Mouse (Mus musculus): ENCODE results near the gene Dbt. TPM values are rescaled to one million over a fixed set of nuclear protein-coding genes. Genes with fewer than 3 reads are reported as not detected.
A peak's percentile ranks its signal among the peaks of the same experiment; 100 is the strongest.

The Dbt gene
- polyA plus RNA-seq, 1 experiment from 2014 or later: 16.7 TPM

DNA sequence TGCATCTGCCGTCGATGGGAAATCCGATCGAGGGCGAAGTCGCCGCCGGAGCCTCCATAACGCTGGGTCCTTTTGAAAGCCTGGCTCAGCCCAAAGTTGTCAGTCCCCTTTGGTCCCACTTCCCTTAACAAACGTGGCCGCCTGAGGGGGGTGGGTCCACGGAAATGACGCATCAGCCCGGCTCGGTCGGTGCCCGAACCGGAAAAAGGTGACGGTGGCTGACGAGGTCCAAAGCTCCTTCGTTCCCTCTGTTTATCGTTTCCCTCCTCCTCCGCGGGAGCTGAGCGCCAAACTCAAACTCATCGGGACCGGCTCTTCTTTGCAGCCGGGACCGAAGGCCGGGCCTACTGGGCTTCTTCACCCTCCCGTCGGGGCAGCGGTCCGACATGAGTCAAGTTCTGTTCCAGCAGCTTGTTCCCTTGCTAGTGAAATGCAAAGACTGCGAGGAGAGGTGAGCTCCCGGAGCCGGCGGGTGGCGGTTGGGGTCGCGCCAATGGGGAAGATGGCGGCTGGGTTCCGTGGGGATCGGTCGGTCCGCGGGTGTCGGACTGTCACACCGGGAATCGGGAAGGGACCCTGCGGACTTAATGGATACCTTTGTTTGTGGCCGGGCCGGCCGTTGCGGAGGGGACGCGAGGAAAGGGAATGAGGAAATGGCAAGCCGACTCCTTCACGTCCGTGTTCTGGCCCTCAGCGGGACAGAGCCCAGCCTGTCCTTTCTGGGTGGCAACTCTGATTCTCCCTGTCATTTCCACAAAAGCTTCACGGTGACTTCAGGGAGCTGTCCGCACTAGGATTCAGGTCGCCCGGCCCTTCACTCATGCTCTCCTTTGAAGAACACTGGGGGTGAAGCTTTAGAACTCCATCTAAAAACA, 82.1 kb downstream of the Dbt start, which contains the start of gene Sass6:
TSS of gene Sass6 (plus strand) at position 255 of the 875 bp plus-strand sequence.
- Histone ChIP-seq H3K27ac (ENCODE audit: low read length) (peak within 1 kb of the TSS; percentile 64), H3K4me2 (replicated peaks; ENCODE audit: low read depth, low read length) (peak within 1 kb of the TSS; percentile 74), H3K4me3 (ENCODE audit: low read depth, low read length) (peak within 1 kb of the TSS; percentile 61), H3K36me3 (ENCODE audit: control insufficient read depth, insufficient read depth, low read length) (peaks cover 14% of the 10 kb centered on the region), H3K9me3 (ENCODE audit: control insufficient read depth, low read depth, low read length) (no peaks in the 10 kb centered on the region), H3K27me3 (ENCODE audit: control insufficient read depth, insufficient read depth, low read length) (no peaks in the 10 kb centered on the region), H3K9ac (replicated peaks; ENCODE audit: low read depth, low read length) (peak within 1 kb of the TSS; percentile 59), H3K4me1 (ENCODE audit: control insufficient read depth, insufficient read depth, low read length) (peaks cover 7% of the 10 kb centered on the region; the same call in 1 of the 2 replicates)
- under 1% methylated on average over 65 of the region's 65 CpGs for WGBS
- ATAC-seq (ENCODE audit: insufficient number of reproducible peaks, insufficient read depth, low FRiP score, low read depth): peak; percentile 96

DNA sequence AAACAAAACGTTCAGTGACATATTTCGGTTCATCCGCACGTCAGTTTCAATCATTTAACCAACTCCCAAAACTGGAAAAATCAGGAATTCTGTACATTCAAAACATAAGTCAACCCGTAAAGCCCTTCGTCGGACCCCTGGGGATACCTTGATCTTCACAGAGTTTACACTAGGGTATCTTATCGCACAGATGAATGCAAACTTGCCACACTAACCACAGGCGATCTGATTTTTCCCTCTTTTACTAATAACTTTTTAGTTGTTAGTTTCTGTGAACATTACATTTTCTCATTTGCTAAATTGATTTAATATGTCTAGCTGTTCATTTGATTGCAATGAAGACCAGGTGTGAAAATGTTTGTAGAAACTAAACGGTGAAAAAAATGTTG, 82.7 kb downstream of the Dbt start:
- Histone ChIP-seq H3K9me3 (ENCODE audit: control insufficient read depth, low read depth, low read length) (no peaks in the 10 kb centered on the region), H3K4me1 (ENCODE audit: control insufficient read depth, insufficient read depth, low read length) (peaks cover 7% of the 10 kb centered on the region; the same call in 1 of the 2 replicates), H3K4me3 (ENCODE audit: low read depth, low read length) (peak overlapping the region; percentile 61), H3K27ac (ENCODE audit: low read length) (no peak overlapping the region; the same call in 1 of the 2 replicates), H3K4me2 (replicated peaks; ENCODE audit: low read depth, low read length) (peak overlapping the region; percentile 74), H3K27me3 (ENCODE audit: control insufficient read depth, insufficient read depth, low read length) (no peaks in the 10 kb centered on the region), H3K9ac (replicated peaks; ENCODE audit: low read depth, low read length) (peak overlapping the region; percentile 55), H3K36me3 (ENCODE audit: control insufficient read depth, insufficient read depth, low read length) (peaks cover 8% of the 10 kb centered on the region)
- ATAC-seq (ENCODE audit: insufficient number of reproducible peaks, insufficient read depth, low FRiP score, low read depth): no peak
- 6% methylated on average over 10 of the region's 10 CpGs for WGBS

Other genes with a start within 250 kb of the Dbt start
- gene Cdc14a, start 89.0 kb upstream of the Dbt start, polyA plus RNA-seq (2014; fragmentation: Nextera tagmentation; extraction: Ambion mirVana): 15.4 and 15.7 TPM in 2 replicates
- 73.9 and 75.4 TPM in 2 replicates for gene Rtca, start 4.9 kb upstream of the Dbt start, polyA plus RNA-seq (2014; fragmentation: Nextera tagmentation; extraction: Ambion mirVana)
- gene Lrrc39, start 49.9 kb downstream of the Dbt start, polyA plus RNA-seq (2014; fragmentation: Nextera tagmentation; extraction: Ambion mirVana): 0.80 and 1.1 TPM in 2 replicates
- gene Sass6, start 81.9 kb downstream of the Dbt start, polyA plus RNA-seq (2014; fragmentation: Nextera tagmentation; extraction: Ambion mirVana): 25.5 and 27.9 TPM in 2 replicates
- 33.5 and 36.6 TPM in 2 replicates for gene Trmt13, start 101.5 kb downstream of the Dbt start, polyA plus RNA-seq (2014; fragmentation: Nextera tagmentation; extraction: Ambion mirVana)
- gene Mfsd14a, start 149.6 kb downstream of the Dbt start, polyA plus RNA-seq (2014; fragmentation: Nextera tagmentation; extraction: Ambion mirVana): 96.8 and 102 TPM in 2 replicates
- gene Gm43191, start 168.2 kb downstream of the Dbt start, polyA plus RNA-seq (2014; fragmentation: Nextera tagmentation; extraction: Ambion mirVana): not detected in 2 replicates
- 22.4 and 26.7 TPM in 2 replicates for gene Slc35a3, start 199.8 kb downstream of the Dbt start, polyA plus RNA-seq (2014; fragmentation: Nextera tagmentation; extraction: Ambion mirVana)

All from stomach, embryonic 14.5 days (tissue).